Mouse (Mus musculus) 416B (cell line): ENCODE data around the gene Ift52.
"Not testable (repeated sequence)": the region's sequence is repeated elsewhere in the genome, so short reads cannot be mapped to it uniquely, and the experiment has no call there.

Experiments used
- DNase-seq: peaks from one replicate; pipeline ENCODE4 v3.0.0; 2011; ENCODE audit warnings: low read depth

The Ift52 gene

GRCm38 (mm10) chr2:163031757-163032156, 14.6 kb downstream of the Ift52 start:
- DNase-seq: no peak

- peak; percentile 86 for DNase-seq
Observed at GRCm38 (mm10) chr2:163032622-163033021, 15.5 kb downstream of the Ift52 start.

- DNase-seq: no peak
Observed at GRCm38 (mm10) chr2:163039940-163040339, 22.8 kb downstream of the Ift52 start.

- DNase-seq: peak; percentile 65
Observed at GRCm38 (mm10) chr2:163048125-163048524, 31.0 kb downstream of the Ift52 start.

GRCm38 (mm10) chr2:163049116-163049515, 32.0 kb downstream of the Ift52 start:
- DNase-seq: peak; percentile 82

GRCm38 (mm10) chr2:163051691-163052090, 34.5 kb downstream of the Ift52 start:
- no peak for DNase-seq

GRCm38 (mm10) chr2:163052101-163052500, 34.9 kb downstream of the Ift52 start:
- DNase-seq: no peak

GRCm38 (mm10) chr2:163052826-163053225, 35.7 kb downstream of the Ift52 start:
- DNase-seq: no peak

GRCm38 (mm10) chr2:163054335-163054840, 37.2 kb downstream of the Ift52 start, which contains the start of gene Mybl2:
TSS of gene Mybl2 (plus strand) at chr2:163054687.
- peak; percentile 96 for DNase-seq

- peak; percentile 58 for DNase-seq
Observed at GRCm38 (mm10) chr2:163054891-163055494, 37.8 kb downstream of the Ift52 start.

GRCm38 (mm10) chr2:163055715-163056114, 38.6 kb downstream of the Ift52 start:
- DNase-seq: peak; percentile 85

GRCm38 (mm10) chr2:163056584-163056983, 39.4 kb downstream of the Ift52 start:
- no peak for DNase-seq

GRCm38 (mm10) chr2:163058981-163059380, 41.8 kb downstream of the Ift52 start:
- DNase-seq: not testable (repeated sequence)

GRCm38 (mm10) chr2:163060630-163061029, 43.5 kb downstream of the Ift52 start:
- DNase-seq: peak; percentile 42

GRCm38 (mm10) chr2:163061203-163062118, 44.3 kb downstream of the Ift52 start:
- peak; percentile 44 for DNase-seq

- no peak for DNase-seq
Observed at GRCm38 (mm10) chr2:163062119-163062508, 45.0 kb downstream of the Ift52 start.

GRCm38 (mm10) chr2:163066326-163066725, 49.2 kb downstream of the Ift52 start:
- DNase-seq: no peak

- no peak for DNase-seq
Observed at GRCm38 (mm10) chr2:163067233-163067632, 50.1 kb downstream of the Ift52 start.

- no peak for DNase-seq
Observed at GRCm38 (mm10) chr2:163070213-163070612, 53.1 kb downstream of the Ift52 start.

- no peak for DNase-seq
Observed at GRCm38 (mm10) chr2:163071590-163071989, 54.4 kb downstream of the Ift52 start.

GRCm38 (mm10) chr2:163073023-163073757, 56.0 kb downstream of the Ift52 start:
- no peak for DNase-seq

- DNase-seq: no peak
Observed at GRCm38 (mm10) chr2:163074006-163074405, 56.9 kb downstream of the Ift52 start.
